Mouse (Mus musculus) gastrocnemius, postnatal 10 days (tissue): ENCODE results near the gene Ulk4. TPM values are rescaled to one million over a fixed set of nuclear protein-coding genes. Genes with fewer than 3 reads are reported as not detected.
A peak's percentile ranks its signal among the peaks of the same experiment; 100 is the strongest.

Experiments
- DNase-seq: peaks from one replicate; pipeline ENCODE4 v3.0.0; 2021; ENCODE audit warnings: mixed read lengths
- long read RNA-seq, 2 experiments: library from polyadenylated mRNA; stranded (forward); transcript quantifications; one replicate each; pipeline ENCODE4 v2.0.0; 2021
- total RNA-seq, 2 experiments: library from RNA; stranded (reverse); gene quantifications; 2 replicates each; pipeline ENCODE4 v1.2.3; 2021

Gene Ulk4
- total RNA-seq, result under 1 TPM; 0.80 to 0.97 TPM
- long read RNA-seq, experiment 1, partial matches to known transcripts, result 0 of 2 reads
- long read RNA-seq, experiment 1, other reads (novel, unspliced or antisense), result 2 of 2 reads
- long read RNA-seq, experiment 2, partial matches to known transcripts, result 1 of 1 reads
- long read RNA-seq, experiment 2, other reads (novel, unspliced or antisense), result 0 of 1 reads

DNA sequence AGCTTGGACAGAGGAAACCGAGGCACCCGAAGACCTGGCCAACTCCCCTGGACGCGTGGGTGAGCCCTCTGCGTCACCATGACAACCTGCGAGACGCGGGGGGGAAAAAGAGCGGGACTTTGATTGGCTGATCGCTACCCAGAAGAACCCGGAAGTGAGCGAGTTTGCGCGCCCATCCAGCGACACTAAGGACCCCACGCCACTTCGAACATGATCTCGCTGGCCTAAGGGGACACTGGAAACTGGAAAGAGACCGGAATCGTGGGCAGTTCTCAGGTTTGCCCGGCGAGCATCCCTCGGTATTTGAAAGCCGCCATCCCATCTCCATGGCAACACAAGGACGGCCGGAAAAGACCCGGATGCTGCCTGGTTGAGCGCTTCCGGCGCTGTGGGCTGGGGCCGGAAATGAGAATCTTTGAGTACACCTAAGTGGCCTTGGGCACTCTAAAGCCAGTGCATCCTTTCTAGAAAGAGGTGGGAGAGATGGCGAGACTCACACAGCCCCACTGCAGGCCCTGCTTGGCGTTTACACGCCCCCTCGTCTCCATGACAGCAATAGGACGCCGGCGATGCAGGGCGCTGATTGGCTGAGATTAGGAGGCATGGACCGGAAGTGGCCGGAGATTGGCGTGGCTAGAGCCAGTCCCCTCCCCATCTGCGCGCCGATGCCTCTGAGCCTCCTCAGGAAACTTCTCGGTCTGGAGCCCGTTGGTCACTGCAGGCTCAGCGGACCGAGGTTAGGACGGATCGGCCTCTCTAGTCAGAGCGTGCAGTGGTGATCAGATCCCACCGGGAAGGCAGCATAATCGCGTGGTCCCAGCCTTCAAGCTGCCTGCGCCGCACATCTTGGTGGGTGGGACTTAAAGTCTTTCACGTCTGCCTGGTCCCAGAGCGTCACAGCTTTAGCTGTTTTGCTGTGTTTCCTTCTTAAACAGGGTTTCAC, at the start of gene Ulk4:
Ulk4 (minus strand) TSS at position 80 of the 943 bp plus-strand sequence.
- DNase-seq, result peak; percentile 85

DNA sequence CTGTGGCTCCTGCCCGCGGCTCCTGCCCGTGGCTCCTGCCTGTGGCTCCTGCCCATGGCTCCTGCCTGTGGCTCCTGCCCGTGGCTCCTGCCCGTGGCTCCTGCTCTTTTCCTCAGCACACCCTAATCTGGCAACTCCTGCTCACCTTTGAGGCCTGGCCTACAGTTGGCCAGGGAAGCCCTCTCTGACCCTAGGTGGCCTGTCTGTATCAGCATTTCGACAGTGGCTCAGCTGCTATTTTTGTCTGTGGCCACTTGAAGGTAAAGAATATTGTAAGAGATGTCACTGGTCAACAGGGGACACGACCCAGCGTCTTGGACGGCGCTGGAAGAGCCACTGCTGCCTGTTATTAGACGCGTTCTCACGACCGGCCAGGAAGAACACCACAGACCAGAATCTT, 45.0 kb upstream of the Ulk4 start:
- DNase-seq, result no peak

DNA sequence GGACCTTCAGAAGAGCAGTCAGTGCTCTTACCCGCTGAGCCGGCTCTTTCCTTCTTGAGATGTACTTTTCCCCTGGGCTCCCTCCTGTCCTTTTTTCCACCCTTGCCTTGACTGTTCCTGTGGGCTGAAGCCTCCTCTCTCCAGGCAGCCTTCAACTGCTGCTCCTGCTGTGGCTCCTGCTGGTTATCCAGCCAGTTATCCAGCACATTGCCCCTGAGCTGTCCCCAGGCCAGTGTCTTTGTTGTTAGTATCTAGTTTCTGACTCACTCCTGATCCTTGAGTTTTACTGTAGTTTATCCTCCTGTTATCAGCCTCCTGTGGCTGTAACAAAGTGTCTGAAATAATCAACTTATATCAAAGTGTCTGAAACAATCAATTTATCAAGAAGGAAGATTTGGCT, 44.1 kb upstream of the Ulk4 start:
- no peak for DNase-seq

DNA sequence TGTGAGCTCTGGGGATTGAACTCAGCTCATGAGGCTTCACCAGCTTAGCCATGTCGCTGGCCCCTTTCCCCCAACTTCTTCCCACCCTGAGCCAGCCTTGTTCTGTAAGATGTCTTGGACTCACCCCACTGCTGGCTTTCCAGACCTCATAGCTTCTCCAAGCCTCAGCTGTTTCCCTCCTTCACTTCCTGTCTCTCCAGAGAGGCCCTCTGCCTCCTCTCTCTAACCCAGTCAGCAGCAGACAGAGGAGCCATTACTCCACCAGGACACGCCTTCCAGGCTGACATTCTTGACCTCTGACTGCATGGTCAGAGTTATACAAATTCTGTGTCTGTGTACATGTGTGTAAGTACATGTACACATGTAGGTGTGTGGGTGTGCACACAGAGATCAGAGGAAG, 43.4 kb upstream of the Ulk4 start:
- DNase-seq, result no peak

GRCm38 (mm10) chr9:121319323-121319966, 42.4 kb upstream of the Ulk4 start:
- no peak for DNase-seq

- peak; percentile 48 for DNase-seq
Observed at GRCm38 (mm10) chr9:121316621-121317405, 39.8 kb upstream of the Ulk4 start.

GRCm38 (mm10) chr9:121315901-121316595, 39.1 kb upstream of the Ulk4 start:
- no peak for DNase-seq

GRCm38 (mm10) chr9:121314541-121315152, 37.6 kb upstream of the Ulk4 start:
- DNase-seq, result no peak

GRCm38 (mm10) chr9:121313656-121314374, 36.8 kb upstream of the Ulk4 start:
- peak; percentile 85 for DNase-seq

- no peak for DNase-seq
Observed at GRCm38 (mm10) chr9:121312237-121312891, 35.4 kb upstream of the Ulk4 start.

DNA sequence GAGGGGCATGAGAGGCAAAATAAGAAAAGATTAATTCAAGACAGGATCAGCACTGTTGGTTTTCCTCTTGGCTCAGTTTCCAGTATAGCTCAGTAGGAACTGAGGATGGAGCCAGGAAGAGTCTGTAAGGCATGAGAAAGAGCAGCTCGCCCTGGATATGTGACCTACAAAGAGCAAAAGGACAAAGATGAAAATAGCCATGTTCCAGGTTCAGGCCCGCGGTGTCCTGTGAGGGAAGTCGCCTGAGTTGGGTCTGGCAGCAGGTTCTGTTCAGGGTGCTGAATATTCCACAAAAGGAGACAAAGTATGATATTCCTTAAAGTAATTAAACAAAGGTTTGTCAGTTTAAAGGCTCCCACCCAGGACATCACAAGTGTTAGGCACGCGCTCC, 34.8 kb upstream of the Ulk4 start:
- DNase-seq, result no peak

- no peak for DNase-seq
Observed at GRCm38 (mm10) chr9:121310501-121310900, 33.5 kb upstream of the Ulk4 start.

GRCm38 (mm10) chr9:121309287-121309686, 32.3 kb upstream of the Ulk4 start:
- no peak for DNase-seq

- DNase-seq, result no peak
Observed at GRCm38 (mm10) chr9:121305456-121305855, 28.5 kb upstream of the Ulk4 start.

GRCm38 (mm10) chr9:121304520-121304919, 27.5 kb upstream of the Ulk4 start:
- no peak for DNase-seq

DNA sequence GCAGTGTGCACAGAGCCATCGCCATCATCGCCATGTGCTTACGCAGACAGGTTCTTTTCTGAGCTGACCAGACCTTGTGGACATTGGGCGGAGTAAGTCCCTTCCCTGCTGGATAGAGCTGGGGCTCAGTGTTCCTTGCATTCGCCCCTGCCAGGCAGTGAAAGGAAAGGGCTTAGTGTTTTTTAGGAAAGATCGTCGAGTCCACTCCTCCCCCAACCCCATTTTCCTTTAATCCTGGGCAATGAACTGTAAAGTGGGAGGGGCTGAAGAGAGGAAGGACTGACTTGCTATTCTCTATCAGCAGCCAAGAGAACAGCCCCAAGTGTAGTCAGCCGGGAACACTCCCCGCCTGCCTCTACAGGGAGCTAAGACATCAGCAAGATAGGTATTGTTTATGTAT, 26.8 kb upstream of the Ulk4 start:
- no peak for DNase-seq

GRCm38 (mm10) chr9:121303086-121303485, 26.1 kb upstream of the Ulk4 start:
- no peak for DNase-seq

DNA sequence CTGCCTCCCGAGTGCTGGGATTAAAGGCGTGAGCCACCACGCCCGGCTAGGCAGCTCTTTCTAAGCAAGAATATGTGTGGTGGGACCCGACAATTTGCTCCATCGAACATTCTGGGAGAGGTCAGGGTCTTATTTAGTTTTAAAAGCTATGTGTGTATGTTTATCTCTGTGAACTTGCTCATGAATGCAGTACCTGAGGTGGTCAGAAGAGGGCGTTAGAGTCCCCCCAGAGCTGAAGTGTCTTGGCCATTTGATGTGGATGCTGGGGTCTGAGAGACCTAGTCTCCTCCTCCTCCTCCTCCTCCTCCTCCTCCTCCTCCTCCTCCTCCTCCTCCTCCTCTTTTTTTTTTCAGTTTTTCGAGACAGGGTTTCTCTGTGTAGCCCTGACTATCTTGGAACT, 25.5 kb upstream of the Ulk4 start:
- DNase-seq, result no peak

DNA sequence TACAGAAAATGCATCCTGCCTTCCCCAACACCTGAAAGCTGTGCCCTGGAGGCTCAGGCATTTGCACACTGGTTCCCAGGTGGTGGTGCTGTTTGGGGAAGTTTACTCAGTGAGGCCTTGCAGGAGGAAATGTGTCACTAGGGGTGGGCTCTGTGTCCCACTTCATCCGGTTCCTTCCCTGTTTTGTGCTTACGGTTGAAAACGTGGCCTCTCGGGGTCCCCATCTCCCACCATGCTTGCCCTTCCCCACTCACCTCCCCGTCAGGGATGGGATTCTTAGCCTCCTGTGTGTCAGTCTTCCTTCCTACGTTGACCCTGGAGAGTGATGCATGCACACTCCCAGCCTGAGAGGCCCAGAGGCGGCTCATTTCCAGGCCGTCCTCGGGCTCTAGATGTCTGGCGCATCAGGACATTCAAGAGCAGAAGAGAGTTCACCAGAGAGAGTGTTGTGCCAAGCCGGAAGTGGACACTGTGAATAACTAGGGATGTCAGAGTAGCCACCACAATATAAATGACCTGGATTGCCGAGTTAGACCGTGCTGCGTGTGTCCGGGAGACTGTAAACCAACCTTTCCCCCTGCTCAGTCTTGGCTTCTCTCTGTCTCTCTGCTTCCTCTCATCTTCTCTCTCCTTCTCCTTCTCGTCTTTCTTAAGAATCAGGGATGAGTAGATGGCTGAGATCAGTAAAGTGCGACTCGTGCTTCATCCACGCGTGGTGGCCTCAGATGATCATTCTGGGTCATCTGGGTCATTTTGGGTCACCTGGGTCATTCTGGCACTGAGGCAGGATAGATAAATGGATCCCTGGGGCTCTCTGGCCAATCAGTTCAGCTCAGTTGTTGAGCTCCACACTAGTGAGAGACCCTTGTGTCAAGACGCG, 24.3 kb upstream of the Ulk4 start:
- no peak for DNase-seq
